Mouse (Mus musculus): Measurements from ENCODE around the gene Ube2l3.
"Not testable (repeated sequence)": the region's sequence is repeated elsewhere in the genome, so short reads cannot be mapped to it uniquely, and the experiment has no call there.

The Ube2l3 gene

DNA sequence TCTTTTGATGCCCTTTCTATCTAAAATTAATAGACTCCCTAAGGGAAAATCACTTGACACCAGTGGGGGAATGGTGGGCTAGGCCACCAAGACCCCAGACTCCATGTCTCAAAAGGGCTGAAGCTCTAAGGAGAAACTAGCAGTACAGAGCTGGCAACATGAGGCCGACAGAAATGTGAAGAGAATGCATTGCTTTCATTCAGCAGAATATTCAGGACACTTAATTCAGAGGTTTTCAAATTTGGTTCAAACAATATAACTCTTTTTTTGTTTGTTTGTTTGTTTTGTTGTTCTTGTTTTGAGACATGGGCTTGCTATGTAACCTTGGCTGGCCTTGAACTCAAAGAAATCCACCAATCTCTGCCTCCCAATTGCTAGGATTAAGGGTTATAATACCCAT is at the start of gene Ube2l3:
Ube2l3 (minus strand) TSS at position 101 of the 400 bp plus-strand sequence.
- no peak for DNase-seq (ENCODE audit: low read depth, low spot score)

DNA sequence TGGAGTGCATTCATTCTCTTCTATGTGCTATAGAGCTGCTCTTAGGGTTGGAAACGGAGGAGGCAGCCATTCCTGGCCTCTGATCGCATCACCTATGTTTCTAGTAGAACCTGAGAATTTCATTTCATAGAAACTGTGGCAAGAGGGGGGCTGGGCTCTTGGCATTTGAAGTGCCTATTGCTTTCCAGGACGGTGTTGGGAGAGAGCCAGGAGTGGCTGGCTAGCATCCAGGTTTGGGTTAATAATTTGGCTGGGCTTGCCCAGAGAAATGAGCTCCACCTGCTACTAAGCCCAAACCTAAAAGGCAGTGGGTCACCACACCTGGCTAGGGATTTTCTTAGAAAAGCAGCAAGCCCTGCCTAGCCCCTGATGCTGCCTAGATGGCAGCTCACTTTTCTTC is 49.1 kb upstream of the Ube2l3 start:
- DNase-seq (ENCODE audit: low read depth, low spot score) = no peak

DNA sequence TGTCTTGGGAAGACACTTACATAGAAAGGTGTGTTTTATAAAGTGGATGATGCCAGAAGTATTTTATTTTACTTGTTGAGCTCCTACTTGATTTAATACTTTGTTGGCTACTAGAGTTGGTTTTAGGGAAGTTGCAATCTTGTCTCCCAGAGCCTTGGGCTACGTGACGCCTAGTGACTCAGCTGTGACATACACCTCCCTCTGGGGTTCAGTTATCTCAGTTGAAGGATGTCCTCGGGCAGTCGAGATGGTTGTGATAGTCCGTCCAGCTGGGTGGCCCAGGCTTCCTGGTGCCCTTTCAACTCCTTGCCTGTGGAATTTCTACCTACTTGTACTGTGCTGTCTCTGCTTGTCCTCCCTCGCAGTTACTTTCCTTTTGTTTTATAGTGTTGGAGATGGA is 46.7 kb upstream of the Ube2l3 start:
- DNase-seq (ENCODE audit: low read depth, low spot score) = no peak

DNA sequence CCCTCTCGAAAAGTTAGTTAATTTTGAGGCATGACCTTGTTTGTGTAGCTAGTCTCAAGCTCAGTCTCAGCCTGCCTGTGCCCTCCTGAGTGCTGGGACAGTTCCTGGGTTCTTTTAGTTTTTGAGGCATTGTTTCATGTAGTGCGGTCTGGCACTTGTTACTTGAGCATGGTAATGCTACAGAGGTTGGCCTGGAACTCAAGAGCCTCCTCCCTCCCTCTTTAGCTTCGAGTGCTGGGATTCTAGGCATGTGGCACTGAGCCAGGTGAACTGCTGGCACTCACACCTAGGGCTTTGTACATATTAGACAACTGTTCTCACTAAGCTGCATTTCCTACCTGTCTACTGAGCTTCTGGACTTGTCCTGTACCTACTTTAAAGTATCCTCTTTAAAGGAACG is 45.3 kb upstream of the Ube2l3 start:
- DNase-seq (ENCODE audit: low read depth, low spot score) = no peak

DNA sequence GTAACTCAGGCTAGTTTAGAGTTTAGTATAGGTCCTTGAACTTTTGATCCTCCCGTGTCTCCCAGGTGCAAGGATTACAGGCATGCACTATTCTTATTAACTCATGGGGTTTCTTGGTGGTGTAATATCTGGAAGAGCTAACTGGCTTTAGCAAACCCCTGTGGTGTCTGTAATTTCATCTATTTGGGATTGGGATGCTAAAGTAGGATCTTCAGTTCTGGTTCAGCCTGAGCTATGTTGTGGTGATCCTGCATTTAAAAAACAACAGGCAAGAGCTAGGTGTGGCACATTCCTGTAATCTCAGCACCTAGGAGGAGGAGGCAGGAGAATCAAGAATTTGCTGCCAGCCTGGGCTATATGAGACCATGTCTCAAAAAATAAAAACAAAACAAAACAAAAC is 42.5 kb upstream of the Ube2l3 start:
- DNase-seq (ENCODE audit: low read depth, low spot score) = peak; percentile 78

DNA sequence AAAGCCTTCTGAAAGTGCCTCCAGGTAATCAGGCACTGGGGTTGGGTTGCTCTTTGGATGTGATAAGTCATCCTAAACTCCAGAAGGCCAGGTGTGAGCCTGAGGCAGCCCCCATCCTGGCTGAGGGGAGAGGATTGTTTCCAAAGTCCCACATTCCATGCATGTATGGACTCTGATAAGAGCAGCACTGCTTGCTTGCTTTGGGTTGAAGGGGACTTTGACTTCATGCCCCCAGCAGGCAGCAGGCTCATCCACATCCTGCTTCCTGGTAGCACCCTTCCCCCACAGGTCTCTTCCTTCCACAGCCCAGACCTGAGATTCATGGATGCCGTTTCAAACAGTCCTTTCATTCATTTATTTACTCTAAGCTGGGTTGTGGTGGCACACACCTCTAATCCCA is 41.3 kb upstream of the Ube2l3 start:
- peak; percentile 50 for DNase-seq (ENCODE audit: low read depth, low spot score)

DNA sequence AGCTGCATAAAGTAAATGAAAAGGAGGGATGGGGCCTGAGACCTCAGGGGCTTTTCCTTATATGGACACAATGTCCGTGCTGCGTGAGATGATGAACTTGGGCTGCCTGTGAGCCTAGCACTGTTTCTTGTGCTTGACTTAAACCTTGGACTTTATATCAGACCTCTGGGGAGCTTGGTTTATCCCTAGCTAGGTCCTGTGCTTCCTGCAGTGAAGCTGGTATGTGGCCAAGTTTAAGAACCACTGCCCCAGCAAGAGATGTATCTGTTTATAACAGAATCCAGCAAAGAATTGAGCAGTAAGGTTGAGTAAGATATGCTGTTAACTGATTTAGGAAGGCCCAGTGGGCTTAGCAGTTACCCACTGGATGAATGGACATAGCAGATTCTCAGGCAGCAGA is 37.0 kb upstream of the Ube2l3 start:
- no peak for DNase-seq (ENCODE audit: low read depth, low spot score)

DNA sequence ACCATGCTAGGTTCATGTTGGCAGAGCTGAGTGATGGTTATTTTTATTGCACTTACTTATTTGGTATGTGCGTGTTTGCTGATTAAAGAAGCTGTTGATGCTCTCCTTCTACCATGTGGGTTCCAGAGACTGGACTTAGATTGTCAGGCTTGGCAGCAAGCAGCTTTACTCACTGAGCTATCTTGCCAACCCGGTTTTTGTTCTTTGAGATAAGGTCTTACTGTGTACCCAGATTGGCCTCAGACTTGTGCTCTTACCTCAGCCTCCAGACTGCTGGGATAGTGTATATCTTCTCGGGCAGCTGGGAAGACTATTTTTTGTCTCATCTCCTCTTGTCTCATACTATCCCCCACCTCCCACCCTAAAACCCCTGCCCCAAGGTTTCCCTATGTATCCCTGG is 35.2 kb upstream of the Ube2l3 start:
- no peak for DNase-seq (ENCODE audit: low read depth, low spot score)

DNA sequence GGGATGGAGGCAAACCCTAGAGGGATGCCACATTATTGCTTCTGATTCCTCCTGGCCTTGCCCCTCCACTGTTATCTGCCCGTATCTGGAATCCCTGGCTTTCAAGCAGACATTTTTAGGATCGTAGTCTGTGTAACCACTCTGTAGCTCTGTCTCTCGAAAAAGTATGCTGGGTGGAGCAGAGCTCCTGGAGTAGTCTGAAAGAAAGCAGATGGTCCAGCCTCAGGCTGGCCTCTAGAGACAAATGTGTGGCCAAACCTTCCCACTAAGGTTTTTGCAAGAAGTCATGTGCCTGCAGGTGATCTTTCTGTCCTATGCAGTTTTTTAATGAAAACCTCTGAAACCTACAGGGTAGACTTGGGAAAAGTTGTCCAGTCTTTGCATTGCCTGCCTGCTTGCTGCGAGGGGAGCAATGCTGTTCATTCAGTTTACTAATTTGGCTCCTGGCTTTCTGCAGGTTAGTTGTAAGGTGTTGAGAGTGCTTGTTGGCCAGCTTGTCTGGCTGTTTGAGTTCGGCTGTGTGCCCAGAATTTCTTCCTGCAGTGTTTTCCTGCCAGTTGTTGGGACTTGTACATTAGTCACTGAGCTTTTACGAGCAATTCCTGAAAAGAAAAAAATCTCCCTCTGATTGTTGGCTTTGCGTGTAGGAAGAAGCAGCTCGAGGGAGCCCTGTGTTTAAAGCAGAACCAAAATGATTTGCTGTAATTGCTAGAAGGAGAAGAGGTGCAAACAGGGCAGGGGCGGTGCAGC is 32.6 kb upstream of the Ube2l3 start:
- DNase-seq (ENCODE audit: low read depth, low spot score) = no peak

DNA sequence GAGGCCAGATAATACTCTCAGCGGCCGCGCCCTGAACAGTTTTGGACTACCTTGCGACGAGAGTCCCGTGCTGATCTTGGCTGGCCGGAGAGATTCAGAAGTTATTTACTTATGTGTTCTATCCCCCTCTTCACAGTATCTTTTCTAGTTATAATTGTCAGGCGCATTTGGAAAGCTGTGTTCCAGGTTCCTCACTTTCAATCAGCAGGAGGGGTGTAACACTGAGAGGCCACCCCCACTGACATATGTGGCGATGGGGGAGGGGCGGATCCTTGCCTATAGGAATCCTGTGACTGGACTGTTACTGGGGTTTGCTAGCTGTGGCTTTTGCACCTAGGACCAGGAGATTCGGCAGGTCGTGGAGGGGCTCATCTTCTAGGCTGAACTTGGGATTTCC is 32.0 kb upstream of the Ube2l3 start:
- peak; percentile 79 for DNase-seq (ENCODE audit: low read depth, low spot score)

DNA sequence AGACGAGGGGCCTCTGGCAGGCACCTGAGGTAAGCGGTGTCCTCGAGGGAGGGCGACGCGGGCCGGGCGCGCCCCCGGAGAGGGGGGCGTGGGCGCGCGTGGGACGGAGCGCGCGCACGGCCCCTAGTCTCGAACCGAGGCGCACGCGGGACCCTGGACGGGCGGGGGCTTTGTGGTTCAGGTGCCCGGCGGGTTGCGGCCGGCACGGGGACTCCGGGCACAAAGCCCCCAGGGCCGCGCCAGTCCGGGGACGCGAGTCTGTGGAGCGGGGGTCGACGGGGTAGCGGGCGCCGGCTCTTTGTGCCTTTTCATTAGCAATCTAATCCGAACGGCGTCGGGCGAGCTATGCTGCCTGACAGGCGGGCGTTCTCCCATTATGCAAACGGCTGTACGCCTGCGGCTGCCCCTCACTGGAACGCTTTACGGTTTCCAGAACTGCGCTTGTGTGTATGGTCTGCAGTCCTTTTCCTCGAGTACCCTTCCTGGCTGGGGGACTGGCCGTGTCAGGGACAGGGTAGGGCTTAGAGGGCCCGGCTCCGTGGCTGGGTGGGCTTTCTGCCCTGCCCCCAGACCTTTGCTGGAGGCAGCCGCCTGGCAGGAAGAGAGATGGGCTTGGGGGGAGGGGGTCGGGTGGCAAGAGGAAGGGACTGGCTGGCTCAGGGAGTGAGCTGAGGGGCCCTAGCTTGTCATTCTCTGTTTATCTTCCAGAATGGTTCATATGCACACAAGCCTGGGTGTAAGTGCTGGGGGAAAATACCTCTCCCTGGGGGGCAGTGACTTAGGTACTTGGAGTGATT is 31.5 kb upstream of the Ube2l3 start:
- peak; percentile 87 for DNase-seq (ENCODE audit: low read depth, low spot score)

DNA sequence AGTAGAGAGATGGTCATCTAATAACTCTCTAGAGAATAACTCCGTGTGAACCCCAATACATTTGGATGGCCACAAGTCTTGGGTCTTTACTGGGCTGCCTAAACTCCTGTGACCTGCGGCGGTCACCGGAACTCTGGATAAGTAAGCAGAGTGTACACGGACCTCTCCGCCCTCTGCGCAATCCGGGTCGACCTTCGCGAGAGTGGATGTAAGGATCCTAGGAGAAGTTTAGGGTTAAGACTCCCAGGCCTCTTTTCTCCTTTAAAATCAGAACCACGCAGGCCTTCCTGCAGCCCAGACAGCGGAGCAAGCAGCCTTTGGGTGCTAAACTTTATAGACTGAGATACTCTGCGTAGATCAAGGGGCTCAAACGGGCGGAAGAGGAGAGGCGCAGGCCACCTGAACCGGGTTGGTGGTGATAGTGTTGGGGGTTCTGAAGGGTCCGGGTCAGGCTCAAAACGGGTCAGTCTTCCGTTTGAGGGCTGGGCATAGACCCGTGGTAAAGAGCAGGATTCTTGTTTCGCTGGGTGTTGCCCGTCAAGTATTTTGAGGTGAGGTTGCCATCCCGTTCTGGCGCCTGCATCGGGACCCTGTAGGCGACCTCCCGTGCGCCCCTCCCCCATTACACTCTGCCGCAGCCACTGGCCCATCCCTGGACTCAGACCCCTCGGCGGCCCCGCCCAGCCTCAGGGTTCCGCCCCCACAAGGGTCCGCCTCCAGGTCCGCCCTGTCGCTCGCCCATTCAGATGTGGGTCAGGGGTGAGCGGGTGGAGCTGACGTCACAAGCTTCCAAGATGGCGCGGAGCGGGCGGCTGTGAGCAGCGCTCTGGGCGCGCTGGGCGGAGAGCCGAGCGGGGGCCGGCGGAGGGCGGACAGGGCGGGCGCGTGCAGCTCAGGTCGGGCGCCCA is 30.6 kb upstream of the Ube2l3 start, which contains the start of gene Hic2:
Hic2 (plus strand) TSS at position 779 of the 908 bp plus-strand sequence.
- peak; percentile 99 for DNase-seq (ENCODE audit: low read depth, low spot score)

DNA sequence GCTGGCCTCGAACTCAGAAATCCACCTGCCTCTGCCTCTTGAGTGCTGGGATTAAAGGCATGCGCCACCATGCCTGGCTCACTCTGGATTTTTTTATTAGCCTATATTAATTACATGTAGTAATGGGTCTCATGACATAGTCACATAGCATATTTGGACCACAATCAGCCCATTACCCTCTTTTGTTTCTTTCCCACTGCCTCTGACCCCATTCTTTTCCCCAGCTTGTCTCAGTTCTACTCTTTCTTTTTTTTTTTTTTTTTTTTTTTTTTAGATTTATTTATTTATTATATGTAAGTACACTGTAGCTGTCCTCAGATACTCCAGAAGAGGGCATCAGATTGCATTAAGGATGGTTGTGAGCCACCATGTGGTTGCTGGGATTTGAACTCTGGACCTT is 29.1 kb upstream of the Ube2l3 start:
- not testable (repeated sequence) for DNase-seq (ENCODE audit: low read depth, low spot score)

DNA sequence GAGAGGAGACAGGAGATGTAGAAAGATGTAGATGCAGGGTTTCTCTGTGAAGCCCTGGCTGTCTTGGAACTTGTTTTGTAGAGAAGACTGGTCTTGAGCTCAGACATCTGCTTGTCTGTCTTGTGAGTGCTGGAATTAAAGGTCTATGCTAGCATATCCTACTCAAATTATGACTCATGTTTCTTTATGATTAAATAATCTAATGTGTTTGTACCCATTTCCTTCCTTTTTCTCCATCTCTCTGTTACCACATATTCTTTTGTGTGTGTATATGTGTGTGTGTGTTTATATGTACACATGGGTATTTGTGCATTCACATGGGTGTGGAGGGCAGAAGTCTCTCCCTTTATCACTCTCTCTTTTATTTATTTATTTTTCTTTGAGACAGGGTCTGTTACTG is 24.0 kb upstream of the Ube2l3 start:
- DNase-seq (ENCODE audit: low read depth, low spot score) = no peak

DNA sequence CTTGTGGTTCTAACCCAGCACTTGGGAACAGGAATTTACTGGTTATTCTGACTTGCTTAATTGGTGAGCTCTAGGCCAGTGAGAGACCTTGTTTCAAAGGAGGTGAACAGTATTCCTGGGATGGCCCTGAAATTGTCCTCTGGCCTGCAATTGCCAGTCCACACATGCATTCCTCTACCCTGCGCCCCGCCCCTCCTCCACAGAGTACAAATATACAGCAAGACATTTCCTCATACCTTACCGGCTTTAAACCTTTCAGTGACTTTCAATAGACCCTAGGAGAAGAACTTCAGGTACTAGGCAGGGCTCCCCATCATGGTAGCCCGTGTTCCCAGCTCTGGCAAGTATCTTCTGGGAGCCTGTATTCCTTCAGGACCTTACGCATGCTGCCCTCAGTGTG is 23.1 kb upstream of the Ube2l3 start:
- peak; percentile 32 for DNase-seq (ENCODE audit: low read depth, low spot score)

DNA sequence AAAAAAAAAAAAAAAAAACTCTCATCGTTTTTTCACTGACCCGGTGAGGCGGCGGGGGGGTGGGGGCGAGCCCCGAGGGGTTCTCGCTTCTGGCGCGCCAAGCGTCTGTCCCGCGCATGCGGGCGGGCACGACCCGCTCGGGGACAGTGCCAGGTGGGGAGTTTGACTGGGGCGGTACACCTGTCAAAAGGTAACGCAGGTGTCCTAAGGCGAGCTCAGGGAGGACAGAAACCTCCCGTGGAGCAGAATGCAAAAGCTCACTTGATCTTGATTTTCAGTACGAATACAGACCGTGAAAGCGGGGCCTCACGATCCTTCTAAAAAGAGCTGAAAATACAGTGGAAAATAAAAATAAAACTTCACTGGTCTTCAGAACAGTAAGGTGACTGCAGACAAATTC is 19.7 kb upstream of the Ube2l3 start:
- peak; percentile 97 for DNase-seq (ENCODE audit: low read depth, low spot score)

DNA sequence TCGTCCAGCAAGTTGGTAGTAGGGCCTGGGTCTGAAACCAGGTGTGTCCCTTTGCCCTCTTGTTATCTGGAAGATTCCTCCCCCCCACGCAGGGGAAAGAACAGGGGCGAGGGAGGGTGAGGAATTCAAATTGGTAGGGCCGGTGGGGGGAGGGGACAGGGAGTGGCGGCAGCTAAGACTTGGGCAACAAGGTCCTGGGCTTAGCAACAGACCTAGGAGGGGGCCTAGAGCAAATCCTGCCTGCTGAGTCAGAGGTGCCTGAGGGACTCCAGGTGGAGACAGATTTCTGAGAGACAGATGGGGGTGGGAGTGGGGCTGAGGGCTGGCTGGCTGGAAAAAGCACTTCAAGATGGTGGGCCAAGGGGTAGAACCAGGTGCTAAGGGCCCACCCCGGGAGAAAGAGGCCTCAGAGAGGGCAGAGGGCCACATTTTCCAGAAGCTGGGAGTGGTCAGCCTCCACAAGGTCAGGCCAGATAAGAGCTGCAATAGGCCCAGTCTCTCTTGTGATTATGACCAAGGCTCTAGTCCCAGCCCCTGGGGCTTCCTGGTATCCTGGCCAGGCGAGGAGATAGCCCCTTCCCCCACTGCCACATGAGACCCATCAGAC is 17.8 kb upstream of the Ube2l3 start:
- peak; percentile 95 for DNase-seq (ENCODE audit: low read depth, low spot score)

DNA sequence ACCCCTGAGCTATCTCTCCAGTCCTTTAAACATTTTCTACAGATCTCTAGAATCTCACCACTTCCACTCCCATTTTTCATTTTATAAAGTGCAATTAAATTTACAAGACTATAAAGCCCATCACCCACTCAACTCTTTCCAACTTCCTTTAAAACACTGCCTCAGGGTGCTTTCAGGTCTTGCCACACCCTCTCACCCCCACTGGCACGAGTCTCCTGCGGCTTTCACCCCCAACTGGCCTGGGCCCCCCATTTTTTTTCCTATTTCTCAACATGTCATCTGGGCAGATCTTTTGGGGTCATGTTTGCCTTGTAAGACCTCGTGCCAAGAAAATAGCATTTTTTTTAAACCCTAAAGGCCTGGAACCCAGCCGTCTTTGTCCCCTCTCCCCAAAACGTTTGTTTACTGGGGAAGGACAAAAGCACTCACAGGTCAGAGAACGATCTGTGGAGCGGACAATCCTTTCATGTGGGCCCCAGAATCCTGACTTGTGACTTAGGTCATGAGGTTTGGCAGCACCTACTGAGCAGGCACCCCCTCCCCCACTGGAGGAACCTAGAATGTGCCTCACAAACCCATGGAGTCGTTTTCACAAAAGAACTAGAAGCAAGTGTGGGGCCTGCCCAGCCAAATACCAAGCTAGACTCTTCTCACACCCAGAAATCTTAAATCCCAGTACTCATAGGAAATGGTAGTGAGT is 14.6 kb upstream of the Ube2l3 start:
- DNase-seq (ENCODE audit: low read depth, low spot score) = peak; percentile 69

DNA sequence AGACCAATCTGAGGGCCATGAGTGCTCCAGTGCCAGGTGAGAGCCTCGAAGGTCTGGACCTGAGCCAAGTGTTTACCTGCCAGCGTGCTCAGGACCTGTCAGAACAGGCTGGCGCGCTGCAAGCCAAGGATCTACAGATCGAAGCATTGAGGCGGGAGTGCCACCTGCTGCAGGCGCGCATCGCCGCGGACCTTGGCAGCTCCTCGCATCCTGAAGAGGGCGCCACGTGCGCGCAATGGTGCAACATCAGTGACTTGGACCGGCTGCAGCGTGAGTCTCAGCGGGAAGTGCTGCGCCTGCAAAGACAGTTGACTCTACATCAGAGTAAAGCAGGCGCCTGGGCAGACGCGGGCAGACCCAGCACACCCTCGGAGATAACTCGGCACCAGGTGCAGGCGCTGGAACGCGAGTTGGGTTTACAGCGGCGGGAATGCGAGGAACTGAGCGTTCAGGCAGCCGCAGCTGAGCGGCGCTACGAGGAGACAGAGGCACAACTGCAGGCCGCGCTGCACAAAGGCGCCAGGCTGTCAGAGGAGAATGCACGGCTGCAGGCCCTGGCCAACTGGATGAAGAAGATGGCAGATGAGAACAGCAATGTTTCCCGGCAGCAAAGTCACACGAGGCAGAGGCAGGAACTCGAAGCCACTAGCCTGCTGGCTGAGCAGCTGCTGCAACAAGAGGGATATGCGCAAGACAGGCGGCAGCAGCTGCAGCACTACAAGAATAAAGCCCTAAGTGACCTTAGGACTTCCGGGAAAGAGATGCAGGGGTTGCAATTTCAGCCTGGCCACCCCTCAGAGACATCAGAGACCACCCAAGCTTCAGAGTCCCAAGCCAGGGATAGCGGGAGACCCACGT is 7.8 kb upstream of the Ube2l3 start:
- DNase-seq (ENCODE audit: low read depth, low spot score) = peak; percentile 96

DNA sequence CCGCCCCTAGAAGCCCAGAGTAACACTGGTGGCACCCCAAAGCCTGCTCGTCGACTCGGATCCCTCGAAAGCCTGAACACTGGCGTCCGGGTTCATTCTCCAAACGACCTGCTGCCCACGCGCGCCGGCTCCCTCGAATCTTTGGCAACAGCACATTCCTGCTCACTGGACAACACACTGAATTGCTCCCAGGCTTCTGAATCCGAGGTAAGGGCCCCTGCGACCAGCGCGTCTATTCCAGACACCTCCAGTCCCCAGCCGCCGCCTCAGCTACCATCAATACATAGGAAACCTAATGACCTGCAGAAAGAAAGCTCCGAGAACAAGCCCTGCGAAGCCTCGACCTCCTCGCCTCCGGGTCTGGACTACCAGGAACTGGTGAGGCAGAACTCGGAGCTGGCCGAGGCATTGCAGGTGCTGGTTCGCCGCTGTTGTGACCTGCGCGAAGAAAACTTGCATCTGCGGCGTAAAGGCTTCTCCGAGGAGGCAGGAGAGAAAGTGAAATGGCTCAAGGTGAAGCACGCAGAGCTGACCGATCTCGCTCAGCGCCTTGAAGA is 7.0 kb upstream of the Ube2l3 start:
- no peak for DNase-seq (ENCODE audit: low read depth, low spot score)
